Mouse (Mus musculus) liver, embryonic 14.5 days (tissue): ENCODE measurements around the gene Krtap4-2.

Experiments used
- CTCF ChIP-seq: IDR thresholded peaks from 2 replicates; pipeline ENCODE4 v1.5.1; 2016; ENCODE audit warnings: antibody characterized with exemption, low read depth, control low read depth
- EP300 ChIP-seq: IDR thresholded peaks from 2 replicates; pipeline ENCODE4 v1.6.1; 2016; ENCODE audit warnings: antibody characterized with exemption, low read depth

DNA sequence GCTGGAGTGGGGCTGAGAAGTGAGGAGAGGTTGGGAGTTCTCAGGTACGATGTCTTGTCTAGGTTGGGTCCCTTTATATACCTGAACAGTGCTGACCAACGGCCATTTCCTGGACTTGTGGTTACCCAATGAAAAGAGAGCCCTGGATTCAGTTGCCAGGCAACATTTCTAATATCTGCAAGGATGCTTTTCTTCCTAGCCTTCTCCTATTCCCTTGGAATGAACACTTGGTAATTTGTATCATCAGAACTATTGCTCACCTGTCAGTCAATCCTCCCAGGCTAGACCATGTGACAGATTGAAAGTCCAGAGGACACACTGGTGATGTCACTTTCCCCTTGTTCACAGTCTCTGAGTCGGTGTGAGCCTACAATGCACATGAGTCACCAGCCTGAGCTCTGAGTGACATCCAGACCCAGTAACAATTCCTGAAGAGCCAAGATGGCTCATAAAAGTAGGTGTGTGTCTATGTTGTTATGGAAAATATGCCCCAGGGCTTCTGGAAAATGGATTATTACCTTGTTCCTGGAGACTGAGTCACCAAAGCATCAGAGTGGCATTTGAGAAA is 20.0 kb downstream of the Krtap4-2 start, which contains the start of gene Krtap2-4:
- TF ChIP-seq CTCF (no peak), EP300 (no peak)
